ENCODE assay signal across 25 mouse cellular contexts in the genomic region with DNA sequence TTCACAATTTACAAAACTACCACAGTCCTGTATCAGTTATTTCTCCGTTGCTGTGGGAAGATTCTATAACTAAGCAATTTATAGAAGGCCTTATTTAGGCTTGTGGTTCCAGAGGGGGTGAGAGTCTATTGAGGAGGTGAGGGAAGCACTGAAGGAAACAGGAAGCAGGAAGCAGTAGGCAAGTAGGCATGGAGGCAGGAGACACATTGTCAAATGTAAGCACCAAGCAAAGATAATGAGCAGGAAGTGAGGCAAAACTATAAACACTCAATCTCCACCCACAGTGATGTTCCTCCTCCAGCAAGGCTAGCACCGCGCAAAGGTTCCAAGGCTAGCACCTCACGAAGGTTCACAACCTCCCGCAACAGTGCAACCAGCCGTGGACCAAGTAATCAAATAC. TPM values are rescaled to one million over a fixed set of nuclear protein-coding genes. Genes with fewer than 3 reads are reported as not detected.
"Had no signal": no experiment of that assay in that cellular context is flagged by ENCODE, and none has a peak within 500 bp of the region (broad histone marks: within the 10 kb centered on the region; RNA-seq: fewer than 3 reads in every experiment).

No protein-coding gene starts in this region.

- H3K27ac ChIP-seq: kidney, embryonic 15.5 days; left cerebral cortex, adult 2 months; limb, embryonic 10.5 days; limb, embryonic 13.5 days; liver, embryonic 12.5 days; liver, embryonic 15.5 days; lung, embryonic 15.5 days; midbrain, embryonic 10.5 days; midbrain, embryonic 13.5 days; stomach, embryonic 15.5 days had no signal

- H3K36me3 ChIP-seq: kidney, embryonic 15.5 days; limb, embryonic 10.5 days; limb, embryonic 13.5 days; liver, embryonic 12.5 days; liver, embryonic 15.5 days; lung, embryonic 15.5 days; midbrain, embryonic 10.5 days; midbrain, embryonic 13.5 days; stomach, embryonic 15.5 days had no signal

- H3K4me3 ChIP-seq: kidney, embryonic 15.5 days; left cerebral cortex, adult 2 months; limb, embryonic 10.5 days; limb, embryonic 13.5 days; liver, embryonic 12.5 days; liver, embryonic 15.5 days; lung, embryonic 15.5 days; megakaryocyte, embryonic 14.5 days; midbrain, embryonic 10.5 days; midbrain, embryonic 13.5 days; myocyte; stomach, embryonic 15.5 days had no signal

- H3K9me3 ChIP-seq: kidney, embryonic 15.5 days; limb, embryonic 10.5 days; limb, embryonic 13.5 days; liver, embryonic 12.5 days; liver, embryonic 15.5 days; lung, embryonic 15.5 days; megakaryocyte, embryonic 14.5 days; midbrain, embryonic 10.5 days; midbrain, embryonic 13.5 days; stomach, embryonic 15.5 days had no signal

- H3K4me1 ChIP-seq: kidney, embryonic 15.5 days; limb, embryonic 10.5 days; limb, embryonic 13.5 days; liver, embryonic 15.5 days; lung, embryonic 15.5 days; midbrain, embryonic 13.5 days; stomach, embryonic 15.5 days had no signal

- H3K9ac ChIP-seq: kidney, embryonic 15.5 days; limb, embryonic 13.5 days; liver, embryonic 12.5 days; liver, embryonic 15.5 days; lung, embryonic 15.5 days; midbrain, embryonic 13.5 days; stomach, embryonic 15.5 days had no signal

- H3K4me2 ChIP-seq: kidney, embryonic 15.5 days; limb, embryonic 13.5 days; liver, embryonic 12.5 days; liver, embryonic 15.5 days; lung, embryonic 15.5 days; midbrain, embryonic 13.5 days; stomach, embryonic 15.5 days had no signal

- ATAC-seq: liver, embryonic 12.5 days; midbrain, embryonic 13.5 days; midbrain, embryonic 16.5 days had no signal

- DNase-seq: kidney, postnatal 10 days; kidney, postnatal 36 days; layer of hippocampus, postnatal 36 days; liver; lung, adult 18-20 months; lung, postnatal 10 days; lung, postnatal 36 days; right cerebral cortex, adult 18-20 months; right cerebral cortex, postnatal 25 days; spleen, adult 18-20 months; thymus, postnatal 25 days had no signal

- H3K27me3 ChIP-seq: kidney, embryonic 15.5 days; limb, embryonic 13.5 days; liver, embryonic 12.5 days; liver, embryonic 15.5 days; lung, embryonic 15.5 days; megakaryocyte, embryonic 14.5 days; midbrain, embryonic 13.5 days; stomach, embryonic 15.5 days had no signal

RNA-seq across cellular contexts. Expression of gene Efhc1, which starts 30.3 kb away (rescaled TPM):
- total RNA-seq: monocyte, adult 5-6 weeks had no signal
